Mouse (Mus musculus): ENCODE data around the gene Zfp93. TPM values are rescaled to one million over a fixed set of nuclear protein-coding genes. Genes with fewer than 3 reads are reported as not detected.
A peak's percentile ranks its signal among the peaks of the same experiment; 100 is the strongest.

Gene Zfp93
- total and polyA plus RNA-seq, 3 experiments: not detected

DNA sequence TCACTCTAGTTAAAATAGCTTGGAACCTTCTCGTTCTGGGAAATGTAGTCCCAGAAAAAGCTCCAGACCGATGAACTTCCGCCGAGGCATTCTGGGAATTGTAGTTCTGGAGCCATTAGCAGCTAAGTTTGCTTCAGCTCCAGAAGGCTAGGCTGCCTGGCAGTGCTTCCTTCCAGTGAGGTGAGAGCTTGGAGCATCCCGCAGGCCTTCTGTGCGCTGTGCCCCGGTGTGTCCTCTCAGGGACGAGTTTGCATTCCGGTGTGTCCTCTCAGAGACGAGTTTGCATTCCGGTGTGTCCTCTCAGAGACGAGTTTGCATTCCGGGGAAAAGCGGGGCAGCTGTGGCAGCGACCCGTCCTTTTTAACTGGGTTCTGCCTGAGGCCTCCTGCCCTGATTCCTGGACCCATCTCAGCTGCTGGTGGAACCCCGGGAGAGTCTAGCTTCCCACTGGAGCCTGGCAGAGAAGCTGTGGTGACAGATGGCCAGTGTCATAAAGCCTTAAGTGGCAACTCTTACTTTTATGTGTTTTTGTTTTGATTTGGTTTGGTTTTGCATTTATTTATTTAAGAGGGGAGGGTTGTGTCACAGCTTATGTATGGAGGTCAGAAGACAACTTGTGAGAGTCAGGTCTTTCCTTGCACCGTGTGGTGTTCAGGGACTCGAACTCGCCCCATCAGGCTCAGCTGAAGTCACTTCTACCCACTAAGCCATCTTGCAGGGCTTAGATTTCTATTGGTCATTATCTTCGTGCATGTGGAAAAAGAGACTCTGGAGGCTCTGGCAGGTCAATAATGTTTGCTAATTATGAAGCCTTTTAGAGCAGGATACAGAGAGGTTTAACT lies 15.4 kb upstream of the Zfp93 start, which contains the start of gene Zfp108:
Gene Zfp108 (plus strand): TSS at position 162 of the 842 bp plus-strand sequence.
- Histone ChIP-seq H3K9me3 (replicated peaks; ENCODE audit: insufficient read depth, low read length) (no peaks in the 10 kb centered on the region), H3K4me1 (ENCODE audit: control insufficient read depth in 1 of 2, insufficient read depth in 2 of 2, low read length in 2 of 2) (no peaks in the 10 kb centered on the region), H3K27me3 (ENCODE audit: control insufficient read depth in 1 of 2, insufficient read depth in 2 of 2, low read length in 2 of 2) (no peaks in the 10 kb centered on the region), H3K36me3 (ENCODE audit: control insufficient read depth in 1 of 2, insufficient read depth in 2 of 2, low read length in 2 of 2) (no peaks in the 10 kb centered on the region), H3K79me2 (ENCODE audit: control insufficient read depth, insufficient read depth, low read length, poor library complexity) (no peaks in the 10 kb centered on the region), H3K27ac (ENCODE audit: control insufficient read depth, low read depth, low read length) (no peak within 1 kb of the TSS), H3K9ac (ENCODE audit: control insufficient read depth, low read depth, low read length, poor library complexity, severe bottlenecking) (no peak within 1 kb of the TSS), H3K4me3 (ENCODE audit: control insufficient read depth in 1 of 2, insufficient read depth in 1 of 2, low read depth in 2 of 2, low read length in 2 of 2) (no peak within 1 kb of the TSS)
- DNase-seq (ENCODE audit: low read depth, low spot score): no peak
- TF ChIP-seq HCFC1 (IDR thresholded peaks at IDR 0.05; ENCODE audit: low read depth, low read length): peak; percentile 55
- TF ChIP-seq POLR2A (IDR thresholded peaks at IDR 0.05; ENCODE audit: control insufficient read depth in 1 of 2, insufficient read depth in 1 of 2, low read depth in 1 of 2, low read length in 2 of 2, poor library complexity in 1 of 2): no peak

DNA sequence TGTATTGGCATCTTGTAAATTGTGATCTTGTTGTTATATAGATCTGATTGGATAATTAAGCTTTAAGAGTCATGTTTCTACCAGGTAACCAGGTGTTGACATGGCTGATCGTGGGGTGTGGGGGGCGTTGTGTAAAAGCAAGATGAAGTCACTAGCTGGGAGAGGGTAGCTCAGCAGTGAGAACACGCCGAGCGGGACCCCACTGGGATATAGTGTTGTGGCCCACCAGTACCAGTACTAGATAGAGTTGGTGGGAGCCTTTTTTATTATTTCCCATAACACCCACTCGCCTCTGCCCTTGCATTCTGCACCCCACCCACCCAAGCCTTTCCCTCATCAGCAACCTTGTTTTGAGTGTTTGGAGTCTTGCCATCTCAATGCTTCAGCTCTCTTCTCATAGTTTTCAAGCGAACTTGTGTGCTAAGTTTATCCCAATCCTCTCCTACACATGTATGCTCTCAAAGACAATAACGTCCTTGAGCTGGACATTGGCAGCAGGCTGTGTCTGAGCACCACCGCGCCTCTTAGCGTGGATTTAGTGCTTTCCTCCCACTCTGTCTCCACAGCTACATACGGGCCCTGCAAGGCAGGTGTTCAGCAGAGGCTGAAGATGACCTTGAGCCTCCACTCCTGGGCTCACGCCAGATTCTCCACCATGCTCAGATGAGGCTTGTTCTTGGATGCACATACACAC lies 10.8 kb upstream of the Zfp93 start:
- TF ChIP-seq SMC3 (IDR thresholded peaks at IDR 0.05; ENCODE audit: low read depth, low read length) (no peak), USF2 (IDR thresholded peaks at IDR 0.05; ENCODE audit: borderline replicate concordance in 1 of 2, insufficient read depth in 1 of 2, low read depth in 1 of 2, low read length in 2 of 2) (no peak), EP300 (IDR thresholded peaks at IDR 0.05; ENCODE audit: low read depth in 1 of 2, low read length in 2 of 2) (no peak), RCOR1 (IDR thresholded peaks at IDR 0.05; ENCODE audit: low read depth, low read length) (no peak)
- Histone ChIP-seq H3K27ac (ENCODE audit: control insufficient read depth, low read depth, low read length) (no peak overlapping the region), H3K4me3 (ENCODE audit: control insufficient read depth in 1 of 2, insufficient read depth in 1 of 2, low read depth in 2 of 2, low read length in 2 of 2) (no peak overlapping the region), H3K4me1 (ENCODE audit: control insufficient read depth in 1 of 2, insufficient read depth in 2 of 2, low read length in 2 of 2) (no peaks in the 10 kb centered on the region), H3K79me2 (ENCODE audit: control insufficient read depth, insufficient read depth, low read length, poor library complexity) (no peaks in the 10 kb centered on the region), H3K9me3 (replicated peaks; ENCODE audit: insufficient read depth, low read length) (no peaks in the 10 kb centered on the region), H3K9ac (ENCODE audit: control insufficient read depth, low read depth, low read length, poor library complexity, severe bottlenecking) (no peak overlapping the region), H3K27me3 (ENCODE audit: control insufficient read depth in 1 of 2, insufficient read depth in 2 of 2, low read length in 2 of 2) (no peaks in the 10 kb centered on the region), H3K36me3 (ENCODE audit: control insufficient read depth in 1 of 2, insufficient read depth in 2 of 2, low read length in 2 of 2) (no peaks in the 10 kb centered on the region)
- no peak for DNase-seq (ENCODE audit: low read depth, low spot score)

DNA sequence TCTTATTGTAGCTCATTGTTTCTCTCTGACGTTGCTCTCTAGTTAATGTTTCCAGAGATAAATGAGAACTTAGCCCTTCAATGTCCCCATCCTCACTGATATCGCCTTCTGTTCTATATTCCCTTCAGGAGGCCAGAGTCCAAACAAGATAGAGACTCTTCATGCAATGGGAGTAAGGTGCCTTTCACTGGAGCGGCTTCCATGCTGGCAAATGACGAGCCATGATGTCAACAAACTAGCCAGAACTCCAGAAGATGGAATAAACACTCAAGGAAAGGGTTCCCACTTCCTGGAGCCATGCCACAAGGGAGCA lies 10.3 kb upstream of the Zfp93 start:
- H3K79me2 ChIP-seq (ENCODE audit: control insufficient read depth, insufficient read depth, low read length, poor library complexity): no peaks in the 10 kb centered on the region
- no peak for DNase-seq (ENCODE audit: low read depth, low spot score)
- H3K9me3 ChIP-seq (replicated peaks; ENCODE audit: insufficient read depth, low read length): no peaks in the 10 kb centered on the region
- H3K9ac ChIP-seq (ENCODE audit: control insufficient read depth, low read depth, low read length, poor library complexity, severe bottlenecking): no peak overlapping the region
- H3K27ac ChIP-seq (ENCODE audit: control insufficient read depth, low read depth, low read length): no peak overlapping the region
- no peaks in the 10 kb centered on the region for H3K36me3 ChIP-seq (ENCODE audit: control insufficient read depth in 1 of 2, insufficient read depth in 2 of 2, low read length in 2 of 2)
- TF ChIP-seq E2F4 (IDR thresholded peaks at IDR 0.05; ENCODE audit: borderline replicate concordance, low read depth, low read length) (no peak), NELFE (IDR thresholded peaks at IDR 0.05; ENCODE audit: low read depth, low read length) (no peak), POLR2AphosphoS5 (IDR thresholded peaks at IDR 0.05; ENCODE audit: borderline replicate concordance, low read depth, low read length) (no peak), ZC3H11A (IDR thresholded peaks at IDR 0.05; ENCODE audit: low read depth, low read length) (no peak), CHD2 (IDR thresholded peaks at IDR 0.05; ENCODE audit: low read length) (no peak), KAT2A (conservative IDR thresholded peaks at IDR 0.05; ENCODE audit: low read depth, low read length) (no peak), MYC (IDR thresholded peaks at IDR 0.05; ENCODE audit: low read depth, low read length) (no peak), CHD1 (IDR thresholded peaks at IDR 0.05; ENCODE audit: low read depth, low read length) (no peak), SMC3 (IDR thresholded peaks at IDR 0.05; ENCODE audit: low read depth, low read length) (no peak), SIN3A (IDR thresholded peaks at IDR 0.05; ENCODE audit: low read length) (no peak), JUND (IDR thresholded peaks at IDR 0.05; ENCODE audit: low read depth, low read length) (no peak), POLR2A (IDR thresholded peaks at IDR 0.05; ENCODE audit: control insufficient read depth in 1 of 2, insufficient read depth in 1 of 2, low read depth in 1 of 2, low read length in 2 of 2, poor library complexity in 1 of 2) (no peak), MAZ (IDR thresholded peaks at IDR 0.05; ENCODE audit: low read depth, low read length) (no peak), UBTF (IDR thresholded peaks at IDR 0.05; ENCODE audit: borderline replicate concordance, insufficient read depth, low read depth, low read length) (no peak), USF1 (IDR thresholded peaks at IDR 0.05; ENCODE audit: low read depth, low read length) (no peak), ZKSCAN1 (IDR thresholded peaks at IDR 0.05; ENCODE audit: low read depth, low read length) (no peak), NRF1 (IDR thresholded peaks at IDR 0.05; ENCODE audit: insufficient read depth, low read depth, low read length, poor library complexity, severe bottlenecking) (no peak), ETS1 (IDR thresholded peaks at IDR 0.05; ENCODE audit: low read depth, low read length) (no peak), MAX (IDR thresholded peaks at IDR 0.05; ENCODE audit: low read length) (no peak), USF2 (IDR thresholded peaks at IDR 0.05; ENCODE audit: borderline replicate concordance in 1 of 2, insufficient read depth in 1 of 2, low read depth in 1 of 2, low read length in 2 of 2) (no peak)
- H3K27me3 ChIP-seq (ENCODE audit: control insufficient read depth in 1 of 2, insufficient read depth in 2 of 2, low read length in 2 of 2): no peaks in the 10 kb centered on the region
- H3K4me1 ChIP-seq (ENCODE audit: control insufficient read depth in 1 of 2, insufficient read depth in 2 of 2, low read length in 2 of 2): no peaks in the 10 kb centered on the region
- H3K4me3 ChIP-seq (ENCODE audit: control insufficient read depth in 1 of 2, insufficient read depth in 1 of 2, low read depth in 2 of 2, low read length in 2 of 2): no peak overlapping the region
